Mouse (Mus musculus) neural tube, embryonic 11.5 days (tissue): ENCODE measurements around the gene Bcl10. TPM values are rescaled to one million over a fixed set of nuclear protein-coding genes. Genes with fewer than 3 reads are reported as not detected.
A peak's percentile ranks its signal among the peaks of the same experiment; 100 is the strongest.

Source experiments
- ATAC-seq: fragments of 200-750 bp; cut with Nextera tagmentation; 2 replicates; pipeline ENCODE4 v1.8.0; 2017; ENCODE audit warnings: moderate number of reproducible peaks, mild to moderate bottlenecking, moderate TSS enrichment, moderate library complexity; ENCODE audit not compliant: insufficient read depth, low FRiP score, low TSS enrichment
- DNase-seq: peaks from one replicate; pipeline ENCODE4 v3.0.0-alpha.2; 2015; ENCODE audit warnings: low spot score
- H3K27ac ChIP-seq: fragments of 300-500 bp; sonication (generic); 2 replicates; pipeline ENCODE4 v1.5.1; 2014; ENCODE audit warnings: low read depth, mild to moderate bottlenecking, low read length
- H3K27me3 ChIP-seq: fragments of 300-500 bp; sonication (generic); 2 replicates; pipeline ENCODE4 v1.6.1; 2014; ENCODE audit warnings: mild to moderate bottlenecking, low read length, mixed read lengths; ENCODE audit not compliant: control insufficient read depth, insufficient read depth
- H3K36me3 ChIP-seq: fragments of 300-500 bp; sonication (generic); 2 replicates; pipeline ENCODE4 v1.6.1; 2014; ENCODE audit warnings: mild to moderate bottlenecking, low read length, moderate library complexity, mixed read lengths; ENCODE audit not compliant: control insufficient read depth, insufficient read depth
- H3K4me1 ChIP-seq: fragments of 300-500 bp; sonication (generic); 2 replicates; pipeline ENCODE4 v1.6.1; 2014; ENCODE audit warnings: low read length, mixed read lengths; ENCODE audit not compliant: control insufficient read depth, insufficient read depth
- H3K4me2 ChIP-seq: fragments of 300-500 bp; sonication (generic); 2 replicates; pipeline ENCODE4 v1.6.1; 2014; ENCODE audit warnings: low read depth, mild to moderate bottlenecking, moderate library complexity
- H3K4me3 ChIP-seq: fragments of 300-500 bp; sonication (generic); 2 replicates; pipeline ENCODE4 v1.5.1; 2014; ENCODE audit warnings: low read depth, low read length
- H3K9ac ChIP-seq: fragments of 300-500 bp; sonication (generic); 2 replicates; pipeline ENCODE4 v1.6.1; 2014; ENCODE audit warnings: mild to moderate bottlenecking, low read length
- H3K9me3 ChIP-seq: fragments of 300-500 bp; sonication (generic); 2 replicates; pipeline ENCODE4 v1.6.1; 2016; ENCODE audit warnings: low read length; ENCODE audit not compliant: control insufficient read depth
- WGBS: fragments of 180-500 bp; shearing (Covaris S2); extraction: QIAGEN DNeasy Blood & Tissue Kit; methylation state at CpG from one replicate; pipeline ENCODE4 v1.1.7; 2014; 5-methylcytosine and 5-hydroxymethylcytosine counted together
- polyA plus RNA-seq: library from polyadenylated mRNA; unstranded; fragments of >200 nt; fragmentation: Nextera tagmentation; extraction: Ambion mirVana; gene quantifications from 2 replicates; pipeline ENCODE4 v1.2.1, GENCODE M21; 2014

Gene Bcl10
- polyA plus RNA-seq, 1 experiment from 2014 or later = 55.4 TPM

- DNase-seq = no peak
- no peak overlapping the region for H3K4me2 ChIP-seq
- H3K4me3 ChIP-seq = no peak overlapping the region
- H3K4me1 ChIP-seq = 0 out of 2 replicates have a peak, but pooled peaks cover 3% of the 10 kb centered on the region
- no peak overlapping the region for H3K27ac ChIP-seq
- no peak for ATAC-seq
- WGBS = 50% methylated on average over 5 of the region's 5 CpGs
- H3K9ac ChIP-seq = no peak overlapping the region
- no peaks in the 10 kb centered on the region for H3K9me3 ChIP-seq
- H3K36me3 ChIP-seq = no peaks in the 10 kb centered on the region
- no peaks in the 10 kb centered on the region for H3K27me3 ChIP-seq
Measured at GRCm38 (mm10) chr3:145950815-145951130, 28.2 kb downstream of the Bcl10 start.

GRCm38 (mm10) chr3:145951287-145952165 is 28.9 kb downstream of the Bcl10 start:
- Histone ChIP-seq H3K9ac (no peak overlapping the region), H3K4me1 (0 out of 2 replicates have a peak, but pooled peaks cover 3% of the 10 kb centered on the region), H3K27ac (no peak overlapping the region), H3K4me2 (no peak overlapping the region), H3K27me3 (no peaks in the 10 kb centered on the region), H3K9me3 (no peaks in the 10 kb centered on the region), H3K36me3 (no peaks in the 10 kb centered on the region), H3K4me3 (no peak overlapping the region)
- WGBS = 69% methylated on average over 17 of the region's 17 CpGs
- DNase-seq (no peak), ATAC-seq (no peak)

GRCm38 (mm10) chr3:145952945-145953344 is 30.3 kb downstream of the Bcl10 start:
- no peak overlapping the region for H3K9ac ChIP-seq
- no peak for DNase-seq
- H3K4me1 ChIP-seq = 0 out of 2 replicates have a peak, but pooled peaks cover 3% of the 10 kb centered on the region
- H3K27me3 ChIP-seq = no peaks in the 10 kb centered on the region
- no peaks in the 10 kb centered on the region for H3K9me3 ChIP-seq
- H3K27ac ChIP-seq = no peak overlapping the region
- no peak overlapping the region for H3K4me3 ChIP-seq
- no peak overlapping the region for H3K4me2 ChIP-seq
- 90% methylated on average over 7 of the region's 7 CpGs for WGBS
- no peaks in the 10 kb centered on the region for H3K36me3 ChIP-seq
- ATAC-seq = no peak

- 90% methylated on average over 2 of the region's 2 CpGs for WGBS
- no peaks in the 10 kb centered on the region for H3K27me3 ChIP-seq
- DNase-seq (no peak), ATAC-seq (no peak)
- no peak overlapping the region for H3K4me2 ChIP-seq
- H3K27ac ChIP-seq = no peak overlapping the region
- H3K4me1 ChIP-seq = 0 out of 2 replicates have a peak, but pooled peaks cover 3% of the 10 kb centered on the region
- H3K36me3 ChIP-seq = no peaks in the 10 kb centered on the region
- no peak overlapping the region for H3K9ac ChIP-seq
- no peak overlapping the region for H3K4me3 ChIP-seq
- no peaks in the 10 kb centered on the region for H3K9me3 ChIP-seq
Measured at GRCm38 (mm10) chr3:145953411-145953810, 30.8 kb downstream of the Bcl10 start.

- Histone ChIP-seq H3K4me2 (no peak overlapping the region), H3K36me3 (no peaks in the 10 kb centered on the region), H3K9me3 (no peaks in the 10 kb centered on the region), H3K4me3 (no peak overlapping the region), H3K4me1 (no peaks in the 10 kb centered on the region), H3K27ac (no peak overlapping the region), H3K9ac (no peak overlapping the region), H3K27me3 (peaks cover 25% of the 10 kb centered on the region)
- ATAC-seq (no peak), DNase-seq (no peak)
- 87% methylated on average over 1 of the region's 1 CpGs for WGBS
Measured at GRCm38 (mm10) chr3:145959824-145960223, 37.2 kb downstream of the Bcl10 start.

GRCm38 (mm10) chr3:145962411-145962810 is 39.8 kb downstream of the Bcl10 start:
- ATAC-seq (no peak), DNase-seq (no peak)
- Histone ChIP-seq H3K27ac (no peak overlapping the region), H3K4me2 (no peak overlapping the region), H3K27me3 (peaks cover 27% of the 10 kb centered on the region), H3K36me3 (no peaks in the 10 kb centered on the region), H3K9me3 (no peaks in the 10 kb centered on the region), H3K4me3 (no peak overlapping the region), H3K4me1 (no peaks in the 10 kb centered on the region), H3K9ac (no peak overlapping the region)
- 16% methylated on average over 9 of the region's 9 CpGs for WGBS

GRCm38 (mm10) chr3:145963101-145964017 is 40.8 kb downstream of the Bcl10 start:
- Histone ChIP-seq H3K4me3 (no peak overlapping the region), H3K27ac (no peak overlapping the region)

GRCm38 (mm10) chr3:145964018-145964387 is 41.4 kb downstream of the Bcl10 start:
- Histone ChIP-seq H3K4me1 (no peaks in the 10 kb centered on the region), H3K27me3 (peaks cover 27% of the 10 kb centered on the region), H3K4me3 (no peak overlapping the region), H3K36me3 (no peaks in the 10 kb centered on the region), H3K9ac (no peak overlapping the region), H3K27ac (no peak overlapping the region), H3K4me2 (peak overlapping the region; percentile 25), H3K9me3 (no peaks in the 10 kb centered on the region)
- WGBS = 19% methylated on average over 10 of the region's 10 CpGs
- ATAC-seq (no peak), DNase-seq (peak; percentile 35)

More at GRCm38 (mm10) chr3:145963101-145964017, 40.8 kb downstream of the Bcl10 start:
- Histone ChIP-seq H3K36me3 (no peaks in the 10 kb centered on the region), H3K9ac (no peak overlapping the region), H3K9me3 (no peaks in the 10 kb centered on the region), H3K4me2 (peak overlapping the region; percentile 25), H3K4me1 (no peaks in the 10 kb centered on the region), H3K27me3 (peaks cover 27% of the 10 kb centered on the region)
- no peak for ATAC-seq
- WGBS = 16% methylated on average over 31 of the region's 31 CpGs
- DNase-seq = no peak
